Mouse (Mus musculus) small intestine, adult 2 months (tissue): ENCODE measurements around the gene Ap1ar. TPM values are rescaled to one million over a fixed set of nuclear protein-coding genes. Genes with fewer than 3 reads are reported as not detected.
"Not testable (repeated sequence)": the region's sequence is repeated elsewhere in the genome, so short reads cannot be mapped to it uniquely, and the experiment has no call there.

ENCODE experiments used
- H3K27ac ChIP-seq: fragments of 200-500 bp; 2 replicates; pipeline ENCODE4 v1.5.1; 2012; ENCODE audit warnings: low read depth, low read length, control low read depth, inconsistent platforms; ENCODE audit not compliant: insufficient read depth
- H3K27me3 ChIP-seq: fragments of 200-500 bp; 2 replicates; pipeline ENCODE4 v1.6.1; 2012; ENCODE audit warnings: mild to moderate bottlenecking, moderate library complexity, low read length, inconsistent platforms; ENCODE audit not compliant: control insufficient read depth, insufficient read depth
- H3K36me3 ChIP-seq: fragments of 200-500 bp; 2 replicates; pipeline ENCODE4 v1.6.1; 2012; ENCODE audit warnings: mild to moderate bottlenecking, low read length, control low read depth, inconsistent platforms; ENCODE audit not compliant: control insufficient read depth, insufficient read depth
- H3K4me1 ChIP-seq: fragments of 200-500 bp; 2 replicates; pipeline ENCODE4 v1.6.1; 2012; ENCODE audit warnings: low read length, inconsistent platforms, mixed read lengths; ENCODE audit not compliant: control insufficient read depth, insufficient read depth, insufficient read length
- H3K4me3 ChIP-seq: fragments of 200-500 bp; 2 replicates; pipeline ENCODE4 v1.5.1; 2012; ENCODE audit warnings: low read depth, mild to moderate bottlenecking, control low read depth, inconsistent platforms, low read length, moderate library complexity
- CTCF ChIP-seq: fragments of 200-500 bp; IDR thresholded peaks from 2 replicates; pipeline ENCODE4 v1.5.1; 2012; ENCODE audit warnings: low read depth, mild to moderate bottlenecking, control low read depth, inconsistent platforms, low read length, moderate library complexity, mixed read lengths; ENCODE audit not compliant: insufficient replicate concordance, insufficient read length; ENCODE audit errors: extremely low read depth
- POLR2A ChIP-seq: fragments of 200-500 bp; IDR thresholded peaks from 2 replicates; pipeline ENCODE4 v1.6.1; 2012; ENCODE audit warnings: low read depth, mild to moderate bottlenecking, control low read depth, inconsistent platforms, low read length, moderate library complexity
- WGBS: fragments of 180-500 bp; shearing (Covaris S2); methylation state at CpG from one replicate; pipeline ENCODE4 v1.1.7; 2018; 5-methylcytosine and 5-hydroxymethylcytosine counted together
- polyA plus RNA-seq: library from polyadenylated mRNA; depleted of rRNA; stranded (reverse); fragments of >200 nt; gene quantifications from 2 replicates; pipeline ENCODE4 v1.2.3, GENCODE M21; 2012

Ap1ar gene
- polyA plus RNA-seq, 1 experiment: 38.8 TPM

- peak overlapping the region; percentile 95 for H3K4me3 ChIP-seq
- TF ChIP-seq CTCF (no peak), POLR2A (no peak)
- peak overlapping the region; percentile 52 for H3K27ac ChIP-seq
- no peaks in the 10 kb centered on the region; the same call in 1 of the 2 replicates for H3K4me1 ChIP-seq
- H3K36me3 ChIP-seq: 0 out of 2 replicates have a peak, but pooled peaks cover 4% of the 10 kb centered on the region
- H3K27me3 ChIP-seq: no peaks in the 10 kb centered on the region
- under 1% methylated on average over 34 of the region's 36 CpGs for WGBS
These were observed 46.9 kb downstream of the Ap1ar start for GRCm38 (mm10) chr3:127790234-127791055.

DNA sequence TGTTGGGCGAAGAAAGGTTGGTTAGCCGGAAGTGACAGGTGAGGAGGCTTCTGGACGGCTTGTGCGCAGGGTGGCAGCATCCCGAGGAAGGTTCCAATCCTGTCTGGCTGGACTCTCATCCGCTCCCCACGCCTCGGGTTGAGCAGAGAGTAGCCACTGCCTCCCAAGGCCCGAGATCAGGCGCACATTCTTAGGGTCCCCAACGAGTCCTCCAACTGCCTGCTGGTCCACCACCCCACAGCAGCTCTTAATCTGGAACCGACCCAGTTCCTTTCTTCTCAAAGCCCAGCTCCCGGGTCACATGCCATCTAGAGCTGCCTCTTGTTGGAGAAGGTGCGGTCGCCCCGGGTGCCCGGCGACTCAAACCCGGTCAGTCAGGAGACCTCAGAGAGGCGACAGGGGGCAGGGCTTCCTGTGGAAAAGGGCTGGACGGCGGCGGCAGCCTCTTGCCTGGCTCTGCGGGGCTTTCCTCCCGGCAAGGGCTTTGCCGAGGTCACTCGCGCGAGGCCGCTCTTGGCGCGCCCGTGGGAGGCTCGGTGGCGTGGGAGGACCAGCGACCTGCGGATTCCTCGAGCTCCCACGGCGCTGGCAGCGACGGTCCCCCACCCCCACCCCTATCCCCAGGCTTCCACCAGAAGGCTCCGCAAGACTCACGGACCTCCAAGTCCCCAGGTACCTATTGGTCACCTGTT lies 47.7 kb downstream of the Ap1ar start, which contains the start of gene Tifa:
TSS of gene Tifa (plus strand) at position 306 of the 692 bp plus-strand sequence.
- H3K27me3 ChIP-seq: no peaks in the 10 kb centered on the region
- TF ChIP-seq CTCF (no peak), POLR2A (peak; percentile 26; the same call in 1 of the 2 replicates)
- WGBS: 1% methylated on average over 44 of the region's 44 CpGs
- H3K27ac ChIP-seq: peak within 1 kb of the TSS; percentile 92
- no peaks in the 10 kb centered on the region; the same call in 1 of the 2 replicates for H3K4me1 ChIP-seq
- peak within 1 kb of the TSS; percentile 95 for H3K4me3 ChIP-seq
- H3K36me3 ChIP-seq: 0 out of 2 replicates have a peak, but pooled peaks cover 4% of the 10 kb centered on the region

DNA sequence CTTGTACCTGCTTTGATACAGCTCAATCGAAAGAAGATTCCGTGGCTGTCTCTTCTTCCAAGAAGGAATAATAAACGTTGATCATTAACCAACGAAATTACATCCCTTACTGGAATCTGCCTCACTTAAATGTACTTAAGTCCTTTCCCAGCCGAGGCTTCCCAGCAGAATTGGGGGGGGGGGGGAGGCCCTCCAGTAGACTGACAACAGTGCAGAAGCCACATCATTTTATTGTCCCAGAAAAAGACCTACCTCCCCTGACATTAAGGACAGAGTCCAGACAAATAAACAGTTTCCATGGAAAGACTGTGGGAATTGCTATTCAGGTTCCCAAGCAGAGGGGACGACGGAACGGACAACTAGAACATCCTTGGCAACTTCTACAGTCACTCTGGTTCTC lies 48.4 kb downstream of the Ap1ar start:
- Histone ChIP-seq H3K36me3 (no peaks in the 10 kb centered on the region), H3K4me3 (peak overlapping the region; percentile 95), H3K27ac (peak overlapping the region; percentile 92), H3K4me1 (no peaks in the 10 kb centered on the region; the same call in 1 of the 2 replicates), H3K27me3 (no peaks in the 10 kb centered on the region)
- TF ChIP-seq POLR2A (no peak), CTCF (no peak)
- 13% methylated on average over 8 of the region's 8 CpGs for WGBS

- peaks cover 2% of the 10 kb centered on the region; the same call in 1 of the 2 replicates for H3K4me1 ChIP-seq
- H3K27me3 ChIP-seq: no peaks in the 10 kb centered on the region
- TF ChIP-seq POLR2A (no peak), CTCF (no peak)
- no peak overlapping the region for H3K4me3 ChIP-seq
- WGBS: 15% methylated on average over 7 of the region's 7 CpGs
- H3K27ac ChIP-seq: peak overlapping the region; percentile 4; the same call in 1 of the 2 replicates
- H3K36me3 ChIP-seq: no peaks in the 10 kb centered on the region
These were observed 49.3 kb downstream of the Ap1ar start for GRCm38 (mm10) chr3:127788038-127788437.

DNA sequence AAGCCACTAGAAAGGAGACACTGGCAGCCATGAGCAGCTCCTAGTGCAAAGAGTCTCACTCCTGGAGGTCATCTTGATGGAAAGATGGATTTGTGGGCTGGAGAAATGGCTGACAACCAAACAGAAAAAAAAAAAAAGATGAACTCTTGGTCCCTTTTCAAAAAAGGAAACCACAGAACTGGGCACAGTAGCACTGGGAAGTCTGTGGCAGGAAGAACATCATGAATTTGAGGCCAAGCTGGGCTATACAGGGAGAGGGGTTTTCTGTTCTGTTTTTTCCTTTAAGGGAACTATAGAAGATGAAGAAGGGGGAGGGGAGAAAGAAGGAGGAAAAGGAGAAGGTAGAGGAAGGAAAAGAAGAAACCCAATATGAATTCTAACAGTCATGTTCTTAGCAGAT lies 50.3 kb downstream of the Ap1ar start:
- no peak overlapping the region for H3K4me3 ChIP-seq
- no peaks in the 10 kb centered on the region for H3K27me3 ChIP-seq
- peaks cover 2% of the 10 kb centered on the region; the same call in 1 of the 2 replicates for H3K4me1 ChIP-seq
- no peak overlapping the region for H3K27ac ChIP-seq
- TF ChIP-seq CTCF (no peak), POLR2A (no peak)
- H3K36me3 ChIP-seq: no peaks in the 10 kb centered on the region

GRCm38 (mm10) chr3:127783680-127784079 lies 53.6 kb downstream of the Ap1ar start:
- not testable (repeated sequence) for H3K27me3 ChIP-seq, H3K36me3 ChIP-seq, H3K4me1 ChIP-seq, H3K4me3 ChIP-seq, H3K27ac ChIP-seq
- WGBS: 98% methylated on average over 8 of the region's 8 CpGs

- no peaks in the 10 kb centered on the region for H3K27me3 ChIP-seq
- H3K4me1 ChIP-seq: peaks cover 5% of the 10 kb centered on the region; the same call in 1 of the 2 replicates
- 45% methylated on average over 6 of the region's 6 CpGs for WGBS
- H3K36me3 ChIP-seq: no peaks in the 10 kb centered on the region
- H3K4me3 ChIP-seq: no peak overlapping the region
- TF ChIP-seq CTCF (no peak), POLR2A (no peak)
- no peak overlapping the region for H3K27ac ChIP-seq
These were observed 54.4 kb downstream of the Ap1ar start for GRCm38 (mm10) chr3:127782921-127783320.
